Mouse (Mus musculus) embryonic stem cell, embryonic (primary cell): Measurements from ENCODE around the gene Kif26b.

Source experiments
- CTCF ChIA-PET, 4 experiments: fragments of 300-600 bp in 2 of 4; fragments of 350-600 bp in 2 of 4; sonication (Branson Sonifier 250); formaldehyde crosslinking; loops; one replicate each; lab custom pipeline; 2022; ENCODE audit warnings: inconsistent platforms in 2 of 4; lab: Charles Lee
- POLR2A ChIA-PET, 4 experiments: fragments of 300-600 bp in 2 of 4; fragments of 350-600 bp in 2 of 4; sonication (Branson Sonifier 250); formaldehyde crosslinking; loops; one replicate each; lab custom pipeline; 2022; ENCODE audit warnings: antibody characterized with exemption in 4 of 4, inconsistent platforms in 1 of 4; lab: Charles Lee

Kif26b gene

DNA sequence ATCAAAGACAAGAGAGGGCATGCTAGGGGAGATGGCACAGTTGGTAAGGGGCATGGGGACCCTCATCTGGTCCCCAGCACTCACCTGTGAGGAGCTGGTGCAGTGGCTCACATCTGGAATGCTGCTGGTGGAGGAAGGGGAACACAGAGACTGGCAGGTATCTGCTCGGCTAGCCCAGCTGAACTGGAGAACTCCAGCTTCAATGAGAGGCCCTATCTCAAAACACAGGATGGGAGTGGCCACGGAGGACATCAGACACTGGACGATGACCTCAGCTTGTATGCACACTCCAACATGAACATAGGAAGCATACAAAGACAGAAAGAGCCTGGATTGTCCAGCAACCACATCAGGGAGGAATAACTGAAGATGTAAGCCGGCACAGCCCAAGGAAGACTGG is 240.1 kb downstream of the Kif26b start:
- ChIA-PET CTCF (interaction anchor here in 1 of 4 experiments (1.2 kb wide), 1 partner anchor 238 kb away, joined by 3 read pairs; no protein-coding TSS in a partner anchor), POLR2A (interaction anchor here in 1 of 4 experiments (0.7 kb wide), 1 partner anchor 189 kb away, joined by 4 read pairs; no protein-coding TSS in a partner anchor)

DNA sequence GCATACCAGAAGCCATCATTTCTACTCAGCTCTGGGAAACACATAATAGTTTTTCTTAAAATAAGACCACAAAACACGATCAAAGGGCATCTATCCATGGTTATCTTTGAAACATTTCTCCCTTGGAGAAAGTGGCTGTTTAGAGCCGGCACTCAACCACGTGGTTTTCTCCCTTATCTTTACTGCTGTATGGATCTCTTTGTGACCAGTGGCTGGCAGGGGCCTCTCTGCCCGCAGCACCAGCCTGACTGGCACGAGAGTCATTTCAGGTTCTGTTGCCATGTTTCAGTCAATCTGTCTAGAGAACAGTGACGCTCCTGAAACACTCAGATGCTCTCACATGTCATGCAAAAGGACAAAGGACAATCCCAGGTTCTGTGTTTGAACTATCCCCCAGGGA is 241.1 kb downstream of the Kif26b start:
- ChIA-PET CTCF (interaction anchor here in 1 of 4 experiments (0.6 kb wide), 1 partner anchor 467 kb away, joined by 5 read pairs; no protein-coding TSS in a partner anchor), POLR2A (no interaction called here)

DNA sequence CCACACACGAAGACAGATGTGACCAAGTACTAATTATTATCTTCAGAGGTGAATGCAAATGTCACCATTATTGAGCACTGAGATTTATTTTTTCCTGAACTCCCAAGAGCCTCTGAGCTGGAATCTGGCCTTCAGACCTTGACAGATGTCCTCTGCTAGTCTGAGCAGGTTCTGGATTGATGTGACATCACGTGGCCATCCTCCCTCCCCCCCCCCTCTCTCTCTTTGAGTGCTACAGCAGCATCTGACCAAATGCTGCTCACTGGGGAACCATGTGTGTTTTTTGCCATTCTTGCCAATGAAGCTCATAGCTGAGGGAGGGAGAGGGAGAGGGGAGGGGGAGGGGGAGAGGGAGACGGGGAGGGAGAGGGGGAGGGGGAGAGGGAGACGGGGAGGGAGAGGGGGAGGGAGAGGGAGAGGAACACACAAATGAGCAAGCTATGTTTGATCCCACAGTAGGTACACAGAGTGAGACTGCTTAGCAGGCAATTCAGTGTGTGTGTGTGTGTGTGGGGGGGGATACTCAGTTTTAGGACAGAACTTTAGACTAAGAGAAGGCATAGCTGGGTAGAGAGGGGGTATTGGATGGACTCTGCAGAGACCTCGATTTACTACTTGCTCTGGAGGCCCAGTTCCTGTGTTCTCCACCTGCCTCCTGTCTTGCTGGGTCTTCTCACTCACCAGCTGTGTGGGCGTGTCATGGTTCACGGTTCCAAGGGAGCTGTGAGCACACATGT is 241.9 kb downstream of the Kif26b start:
- ChIA-PET POLR2A (interaction anchor here in 1 of 4 experiments (1.1 kb wide), 1 partner anchor 12 kb away, joined by 4 read pairs; no protein-coding TSS in a partner anchor), CTCF (interaction anchor here in 2 of 4 experiments (0.6 kb wide), 2 partner anchors 188 to 466 kb away, joined by 3 to 5 read pairs; no protein-coding TSS in a partner anchor)

DNA sequence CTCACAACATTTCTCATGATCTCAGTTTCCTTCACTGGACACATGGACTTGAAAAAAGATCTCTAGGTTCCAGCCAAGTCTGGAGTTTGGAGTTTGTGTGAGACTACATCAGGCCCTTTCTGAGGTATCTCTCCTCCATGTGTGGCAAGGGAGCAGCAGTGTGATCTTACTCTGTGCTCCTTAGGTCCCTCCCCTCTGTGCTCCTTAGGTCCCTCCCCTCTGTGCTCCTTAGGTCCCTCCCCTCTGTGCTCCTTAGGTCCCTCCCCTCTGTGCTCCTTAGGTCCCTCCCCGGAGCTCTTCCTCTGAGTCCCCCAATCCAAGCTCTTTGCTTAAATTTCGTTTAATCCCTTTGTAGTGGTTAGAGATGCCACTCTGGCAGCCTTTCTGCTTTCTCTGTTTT is 250.8 kb downstream of the Kif26b start:
- ChIA-PET POLR2A (no interaction called here), CTCF (no interaction called here)

DNA sequence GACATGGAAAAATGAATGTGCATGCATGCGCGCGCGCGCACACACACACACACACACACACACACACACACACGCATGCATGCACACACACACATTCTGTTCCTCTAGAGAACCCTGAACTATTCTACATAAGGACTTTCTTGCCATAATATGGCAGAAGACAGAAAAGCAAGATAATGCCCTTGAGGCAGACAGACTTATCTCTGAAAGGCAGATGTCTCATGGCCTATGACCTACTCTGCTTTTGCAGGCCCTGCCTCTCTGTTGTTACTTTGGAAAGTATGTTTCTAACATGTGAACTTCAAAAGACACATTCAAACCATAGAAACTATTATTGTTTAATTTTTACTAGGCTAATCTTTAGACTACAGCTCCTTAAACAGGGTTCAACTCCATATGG is 255.1 kb downstream of the Kif26b start:
- POLR2A ChIA-PET = interaction anchor here in 1 of 4 experiments (0.6 kb wide), 1 partner anchor 938 kb away, joined by 3 read pairs; no protein-coding TSS in a partner anchor

DNA sequence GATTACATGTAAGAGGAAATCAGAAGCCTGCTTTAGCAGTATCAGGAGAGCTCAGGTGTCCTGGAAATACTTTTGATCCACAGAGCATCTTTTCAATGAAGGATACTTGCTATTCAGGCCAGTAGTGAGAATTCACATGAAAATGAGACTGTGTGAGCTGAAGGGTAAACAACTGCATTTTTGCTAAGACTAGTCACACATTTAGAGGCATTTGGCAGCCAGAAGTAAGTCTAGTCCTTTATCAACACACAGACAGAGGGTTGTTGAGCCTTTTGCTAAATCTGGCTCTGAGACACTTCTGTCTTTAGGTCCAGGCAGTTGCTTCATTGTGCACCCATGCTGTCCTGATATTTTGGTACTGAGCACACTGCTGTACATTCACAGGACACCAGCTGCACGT is 262.3 kb downstream of the Kif26b start:
- POLR2A ChIA-PET = no interaction called here
- CTCF ChIA-PET = no interaction called here

More for the DNA sequence above, 255.1 kb downstream of the Kif26b start:
- CTCF ChIA-PET = no interaction called here

DNA sequence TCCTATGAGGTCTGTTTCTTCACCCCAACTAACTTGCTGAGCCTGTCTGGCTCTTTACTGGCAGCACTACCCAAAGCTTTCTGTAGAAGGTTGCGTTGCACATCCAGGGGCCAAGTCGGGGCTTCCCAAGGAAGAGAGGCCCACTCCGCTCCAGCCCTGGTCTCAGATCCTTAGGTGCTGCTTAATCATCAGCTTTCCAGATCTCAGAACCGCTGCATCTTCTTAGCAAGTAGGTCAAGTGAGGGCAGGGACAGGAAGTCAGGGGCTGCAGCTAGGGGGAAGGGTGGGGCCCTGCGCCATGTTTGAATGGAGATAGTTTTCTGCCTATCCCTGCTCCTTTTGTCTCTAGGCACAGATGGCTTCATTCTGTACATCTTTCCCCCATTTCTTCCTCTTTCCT is 263.8 kb downstream of the Kif26b start:
- ChIA-PET POLR2A (no interaction called here), CTCF (interaction anchor here in 1 of 4 experiments (0.6 kb wide), 1 partner anchor 63 kb away, joined by 3 read pairs; no protein-coding TSS in a partner anchor)

DNA sequence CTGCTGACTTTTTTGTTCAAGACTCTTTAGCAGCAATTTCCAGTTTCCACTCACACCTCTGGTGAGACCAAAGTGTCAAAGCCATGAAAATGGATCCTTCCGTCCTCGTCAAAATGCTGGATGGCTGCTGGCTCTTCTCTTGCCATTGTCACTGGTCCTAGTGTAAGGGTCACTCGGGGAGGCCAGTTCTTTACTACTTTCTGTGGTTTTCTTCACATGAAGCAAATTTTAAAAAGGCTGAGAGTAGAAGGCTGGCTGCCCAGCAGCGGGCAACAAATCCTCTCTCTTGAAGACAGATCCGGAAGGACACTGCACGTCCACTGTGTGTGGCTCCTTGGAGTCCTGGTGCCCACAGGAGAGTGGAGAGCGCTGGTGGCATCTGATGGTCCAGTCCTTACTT is 265.9 kb downstream of the Kif26b start:
- ChIA-PET POLR2A (no interaction called here), CTCF (no interaction called here)

DNA sequence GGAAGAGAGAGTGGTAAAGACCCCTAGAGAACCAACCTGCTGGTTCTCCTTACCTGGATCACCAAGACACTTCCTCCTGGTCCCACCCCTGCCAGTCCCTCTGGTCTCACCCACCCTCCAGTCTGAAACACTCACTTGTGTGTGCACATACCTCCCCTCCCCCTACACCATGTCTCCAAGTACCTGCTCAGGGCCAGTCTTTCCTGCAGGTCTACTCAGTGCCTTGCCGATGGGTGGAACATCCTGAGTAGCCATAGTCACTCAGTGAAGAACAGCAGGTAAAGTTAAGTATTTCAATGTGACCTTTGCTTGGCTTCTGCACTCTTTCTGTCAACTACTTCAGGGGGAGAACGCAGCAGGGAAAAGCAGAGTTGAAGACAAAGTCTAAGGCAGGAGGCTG is 268.5 kb downstream of the Kif26b start:
- POLR2A ChIA-PET = no interaction called here
- CTCF ChIA-PET = no interaction called here

DNA sequence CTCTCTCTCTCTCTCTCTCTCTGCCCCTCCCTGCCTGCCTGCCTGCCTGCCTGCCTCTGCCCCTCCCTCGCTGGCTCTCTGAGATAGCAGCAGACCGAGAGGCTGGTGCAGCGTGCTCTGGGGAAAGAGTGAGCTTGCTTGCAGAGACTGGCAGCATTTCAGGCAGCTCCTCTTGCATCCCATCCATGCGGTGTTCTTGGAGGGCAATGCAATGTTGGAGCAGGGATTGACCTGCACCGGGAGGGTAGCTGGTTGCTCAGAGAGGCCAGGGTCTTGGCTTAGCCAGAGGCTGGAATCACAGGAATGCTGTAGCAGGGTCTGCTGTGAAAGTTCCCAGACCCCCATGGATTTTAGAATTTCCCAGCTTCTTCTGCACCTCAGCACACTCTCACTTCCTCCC is 269.4 kb downstream of the Kif26b start:
- ChIA-PET CTCF (no interaction called here), POLR2A (interaction anchor here in 1 of 4 experiments (0.7 kb wide), 1 partner anchor 89 kb away, joined by 3 read pairs; no protein-coding TSS in a partner anchor)

DNA sequence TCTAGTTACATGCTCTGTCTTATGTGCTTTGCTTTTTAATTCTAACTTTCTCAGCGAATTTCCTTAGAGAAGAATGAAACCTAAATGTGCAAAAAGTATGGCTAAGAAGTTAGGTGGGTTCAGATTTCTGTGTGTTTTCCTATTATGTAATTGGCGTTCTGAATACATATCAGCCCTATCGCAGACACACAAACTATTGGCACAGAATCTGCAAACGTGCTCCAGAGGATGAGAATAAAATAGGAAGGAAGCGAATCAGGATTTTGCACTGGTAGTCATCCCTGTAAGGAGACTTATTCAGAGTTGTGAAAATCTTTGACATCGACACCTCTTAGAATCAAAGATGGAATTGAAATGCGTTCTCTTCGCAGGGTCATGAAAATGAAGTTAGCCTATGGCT is 270.0 kb downstream of the Kif26b start:
- CTCF ChIA-PET = no interaction called here
- POLR2A ChIA-PET = interaction anchor here in 1 of 4 experiments (0.7 kb wide), 1 partner anchor 89 kb away, joined by 3 read pairs; no protein-coding TSS in a partner anchor

DNA sequence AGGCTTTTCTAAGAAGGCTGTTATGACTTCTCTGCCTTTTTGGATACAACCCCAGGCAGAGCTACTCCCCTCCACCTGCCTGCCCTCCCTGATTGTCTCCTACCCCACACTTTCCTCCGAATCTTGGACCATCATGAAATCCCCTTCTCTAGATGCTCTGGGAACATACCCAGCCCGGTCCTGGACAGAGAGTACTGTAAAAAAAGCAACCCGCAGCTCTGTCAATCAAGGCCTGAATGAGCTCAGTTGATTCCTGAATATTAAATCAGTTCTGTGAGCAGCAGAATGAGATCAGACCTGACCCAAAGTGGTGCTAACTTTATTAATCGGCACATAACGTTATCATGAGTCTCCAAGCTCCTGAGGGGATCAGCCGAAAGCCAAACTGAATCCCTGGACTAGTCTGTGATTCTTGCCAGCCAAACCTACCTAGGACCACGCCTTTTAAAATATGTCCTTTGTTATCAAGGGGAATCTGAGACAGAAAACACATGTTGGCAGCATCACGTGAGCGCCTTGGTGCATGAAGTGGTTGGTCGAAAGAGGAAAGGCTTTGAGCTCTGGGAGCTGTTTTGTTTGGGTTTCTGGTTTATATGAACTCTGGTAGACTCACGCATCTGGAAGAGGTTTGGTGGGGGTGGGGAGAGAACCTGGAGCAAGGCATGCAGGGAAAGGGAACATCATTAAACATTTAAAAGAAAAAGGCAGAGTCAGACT is 271.1 kb downstream of the Kif26b start:
- ChIA-PET CTCF (interaction anchor here in 1 of 4 experiments (0.6 to 0.7 kb wide), 3 partner anchors 125 to 1129 kb away, joined by 3 to 6 read pairs (median 4); no protein-coding TSS in a partner anchor), POLR2A (no interaction called here)

DNA sequence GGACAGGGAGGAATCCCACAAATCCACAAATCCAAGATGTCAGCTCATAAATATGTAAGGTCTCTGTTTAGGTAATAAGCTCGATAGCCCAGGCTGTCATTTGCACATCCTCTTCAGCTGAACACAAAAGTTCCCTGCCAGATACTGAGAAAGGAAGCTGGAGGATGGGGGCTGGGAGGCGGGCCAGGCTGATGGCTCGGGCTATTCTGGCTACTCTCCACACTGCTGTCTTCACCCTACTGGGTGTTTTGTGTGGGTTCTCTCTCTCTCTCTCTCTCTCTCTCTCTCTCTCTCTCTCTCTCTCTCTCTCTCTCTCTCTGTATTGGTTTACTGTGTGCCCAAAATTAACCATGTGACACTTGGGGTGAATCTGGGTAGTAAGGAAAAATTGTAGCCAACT is 274.2 kb downstream of the Kif26b start:
- ChIA-PET POLR2A (no interaction called here), CTCF (no interaction called here)

DNA sequence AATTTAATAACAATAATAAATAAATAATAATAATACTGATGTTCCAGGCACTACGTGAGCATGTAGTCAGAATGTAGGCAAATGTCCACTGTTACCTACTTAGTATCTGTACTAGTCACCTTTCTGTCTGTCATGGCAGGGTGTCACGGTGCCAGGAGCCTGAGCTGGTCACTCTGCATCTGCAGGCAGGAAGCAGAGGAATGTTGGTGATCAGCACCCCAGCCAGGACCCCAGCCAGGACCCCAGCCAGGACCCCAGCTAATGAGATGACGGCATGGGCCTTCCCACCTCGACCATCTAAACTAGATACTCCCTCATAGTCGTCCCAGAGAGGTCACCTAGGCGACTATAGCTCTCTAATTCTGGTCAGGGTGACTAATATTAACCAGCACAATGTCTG is 288.6 kb downstream of the Kif26b start:
- ChIA-PET POLR2A (interaction anchor here in 1 of 4 experiments (0.5 kb wide), 1 partner anchor 79 kb away, joined by 3 read pairs; no protein-coding TSS in a partner anchor), CTCF (no interaction called here)

DNA sequence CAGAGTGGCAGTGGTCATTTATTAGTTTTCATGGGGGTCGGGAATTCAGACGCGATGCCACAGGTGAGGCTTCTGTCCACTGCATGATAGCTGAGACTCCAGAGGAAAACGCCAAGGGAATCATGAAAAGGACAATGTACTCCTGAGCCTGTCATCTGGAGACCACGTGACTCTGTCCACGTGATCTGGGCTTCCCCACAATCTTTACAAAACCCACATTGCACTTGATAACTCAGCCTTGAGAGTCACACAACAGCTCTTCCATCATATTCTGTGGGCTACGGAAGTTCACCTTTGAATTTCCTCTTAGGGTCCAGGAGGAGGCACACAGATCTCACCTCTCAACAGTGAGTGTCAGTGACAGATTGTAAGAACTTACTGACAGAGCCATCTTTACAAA is 290.1 kb downstream of the Kif26b start:
- ChIA-PET CTCF (no interaction called here), POLR2A (interaction anchor here in 1 of 4 experiments (0.6 kb wide), 1 partner anchor 130 kb away, joined by 3 read pairs; no protein-coding TSS in a partner anchor)

DNA sequence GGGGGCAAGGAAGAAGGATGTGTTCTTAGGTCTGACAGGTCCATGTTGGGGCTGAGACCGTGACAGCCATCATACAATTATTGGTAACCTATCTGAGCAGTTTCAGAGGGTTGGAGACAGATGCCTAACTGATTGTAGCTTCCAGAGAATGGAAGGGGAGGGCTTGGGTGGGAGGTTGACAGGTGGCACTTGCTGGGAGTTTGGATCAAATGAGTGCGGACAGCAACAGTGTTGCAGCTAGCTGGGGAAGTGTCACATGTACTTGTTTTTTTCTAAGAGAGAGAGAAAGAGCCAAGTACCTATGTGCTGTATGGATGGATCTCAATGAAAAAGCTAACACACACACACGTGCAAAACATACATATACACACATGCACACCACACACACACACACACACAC is 291.2 kb downstream of the Kif26b start:
- POLR2A ChIA-PET = interaction anchor here in 1 of 4 experiments (0.6 kb wide), 1 partner anchor 36 kb away, joined by 3 read pairs; no protein-coding TSS in a partner anchor
- CTCF ChIA-PET = no interaction called here

DNA sequence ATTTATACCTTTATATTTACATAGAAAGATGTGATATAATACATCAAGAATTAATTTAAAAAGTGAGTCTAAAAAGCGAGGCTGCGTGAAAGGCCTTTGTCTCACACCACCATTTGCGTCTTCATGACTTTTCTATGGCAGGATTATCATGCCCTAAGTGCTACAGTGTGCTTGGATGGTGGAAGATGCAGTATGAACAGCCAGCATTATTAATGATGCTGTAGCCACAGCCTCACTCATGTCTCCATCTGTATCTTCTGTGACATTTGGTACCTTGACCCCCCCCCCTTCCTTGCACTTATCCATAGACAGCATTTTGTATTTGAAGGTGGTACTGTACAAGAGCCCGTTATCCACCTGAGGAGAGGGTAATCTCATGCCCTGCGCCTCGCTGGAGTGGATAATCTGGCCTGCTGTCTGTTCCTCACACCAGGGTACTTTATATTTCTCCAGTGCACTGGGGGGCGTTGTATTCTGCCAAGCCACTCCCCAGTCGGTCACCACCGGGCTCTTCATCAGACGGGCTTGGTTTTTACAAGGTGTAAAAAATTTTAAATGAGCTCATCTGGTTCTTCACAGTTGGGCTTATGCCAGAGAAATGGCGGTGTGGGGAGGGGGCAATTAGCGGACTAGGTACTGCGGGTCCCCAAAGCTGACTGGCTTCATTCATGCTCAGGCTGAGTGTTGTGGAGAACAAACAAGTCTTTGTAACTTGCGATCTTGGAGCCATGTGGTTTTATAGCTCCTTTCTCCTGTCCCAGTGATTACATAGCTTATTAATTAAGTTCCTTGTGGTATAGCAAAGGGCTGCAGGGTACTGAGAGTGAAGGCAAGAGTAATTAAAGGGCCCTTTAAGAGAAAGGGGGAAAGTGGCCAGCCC is 291.9 kb downstream of the Kif26b start:
- CTCF ChIA-PET = interaction anchor here in 1 of 4 experiments (0.6 kb wide), 1 partner anchor 1627 kb away, joined by 6 read pairs; no protein-coding TSS in a partner anchor
- POLR2A ChIA-PET = no interaction called here

DNA sequence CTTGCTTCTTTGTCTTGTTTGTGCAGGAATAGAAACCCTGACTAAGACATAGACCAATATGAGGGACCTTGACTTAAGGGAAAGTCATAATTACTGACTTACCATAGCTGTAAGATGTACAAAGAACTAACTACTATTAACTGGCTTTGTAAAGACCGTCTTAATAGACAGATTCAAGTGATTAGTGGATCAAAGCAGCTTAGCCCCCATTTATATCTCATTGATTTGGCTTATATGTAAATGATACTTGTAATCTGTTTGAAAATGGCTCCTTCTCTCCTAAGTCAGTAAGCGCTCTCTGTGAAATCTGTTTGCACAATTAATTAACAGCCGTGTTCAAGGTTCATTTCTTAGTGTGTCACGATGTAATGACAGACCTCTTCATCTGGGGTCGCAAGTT is 295.9 kb downstream of the Kif26b start:
- CTCF ChIA-PET = no interaction called here

More for the DNA sequence above, 295.9 kb downstream of the Kif26b start:
- POLR2A ChIA-PET = interaction anchor here in 1 of 4 experiments (1.0 kb wide), 1 partner anchor 11 kb away, joined by 3 read pairs; no protein-coding TSS in a partner anchor
